Mouse (Mus musculus) heart, embryonic 16.5 days (tissue): ENCODE measurements at regions not wholly inside any gene's neighbourhood (a gene's known extent, or its start where the extent isn't known, plus 50 kb on each side); places are given as distances from the start of the nearest gene placed in this dataset.

Experiments
- ATAC-seq: fragments of 200-750 bp; cut with Nextera tagmentation; replicated peaks from 2 replicates; pipeline ENCODE4 v1.8.0; 2017; ENCODE audit warnings: moderate number of reproducible peaks; ENCODE audit not compliant: insufficient read depth, low FRiP score; ENCODE audit errors: extremely low read depth
- H3K27ac ChIP-seq: fragments of 300-500 bp; sonication (generic); 2 replicates; pipeline ENCODE4 v1.5.1; 2014; ENCODE audit warnings: mild to moderate bottlenecking, low read length, control low read depth, moderate library complexity
- H3K27me3 ChIP-seq: fragments of 300-500 bp; sonication (generic); 2 replicates; pipeline ENCODE4 v1.6.1; 2014; ENCODE audit warnings: low read length, mixed read lengths; ENCODE audit not compliant: control insufficient read depth, insufficient read depth
- H3K36me3 ChIP-seq: fragments of 300-500 bp; sonication (generic); 2 replicates; pipeline ENCODE4 v1.6.1; 2014; ENCODE audit not compliant: control insufficient read depth, insufficient read depth
- H3K4me1 ChIP-seq: fragments of 300-500 bp; sonication (generic); 2 replicates; pipeline ENCODE4 v1.6.1; 2014; ENCODE audit warnings: low read length, mixed read lengths; ENCODE audit not compliant: control insufficient read depth, insufficient read depth
- H3K4me2 ChIP-seq: fragments of 300-500 bp; sonication (generic); 2 replicates; pipeline ENCODE4 v1.6.1; 2014; ENCODE audit warnings: low read depth, mild to moderate bottlenecking, control low read depth, low read length
- H3K4me3 ChIP-seq: fragments of 300-500 bp; sonication (generic); 2 replicates; pipeline ENCODE4 v1.5.1; 2014; ENCODE audit warnings: mild to moderate bottlenecking, control low read depth, low read length
- H3K9ac ChIP-seq: fragments of 300-500 bp; sonication (generic); 2 replicates; pipeline ENCODE4 v1.6.1; 2014; ENCODE audit warnings: low read length, control low read depth
- H3K9me3 ChIP-seq: fragments of 300-500 bp; sonication (generic); replicated peaks from 2 replicates; pipeline ENCODE4 v1.6.1; 2016; ENCODE audit warnings: low read length; ENCODE audit not compliant: control insufficient read depth
- WGBS: fragments of 180-500 bp; shearing (Covaris S2); extraction: QIAGEN DNeasy Blood & Tissue Kit; methylation state at CpG from one replicate; pipeline ENCODE4 v1.1.7; 2014; 5-methylcytosine and 5-hydroxymethylcytosine counted together

GRCm38 (mm10) chr15:68754834-68755233 is 2254.1 kb upstream of the Lrrc6 start:
- H3K4me1 ChIP-seq = peaks cover 8% of the 10 kb centered on the region
- WGBS = 58% methylated on average over 4 of the region's 4 CpGs
- no peak overlapping the region for H3K4me3 ChIP-seq
- H3K4me2 ChIP-seq = no peak overlapping the region
- ATAC-seq = no peak
- H3K9ac ChIP-seq = no peak overlapping the region
- no peaks in the 10 kb centered on the region for H3K9me3 ChIP-seq
- 0 out of 2 replicates have a peak overlapping the region, but pooled peaks have one; percentile 2 for H3K27ac ChIP-seq
- no peaks in the 10 kb centered on the region for H3K36me3 ChIP-seq
- no peaks in the 10 kb centered on the region for H3K27me3 ChIP-seq

GRCm38 (mm10) chr15:68739344-68739743 is 2238.6 kb upstream of the Lrrc6 start:
- no peak overlapping the region for H3K4me2 ChIP-seq
- H3K9me3 ChIP-seq = no peaks in the 10 kb centered on the region
- no peaks in the 10 kb centered on the region for H3K4me1 ChIP-seq
- H3K27me3 ChIP-seq = no peaks in the 10 kb centered on the region
- 73% methylated on average over 7 of the region's 7 CpGs for WGBS
- H3K4me3 ChIP-seq = no peak overlapping the region
- ATAC-seq = no peak
- no peak overlapping the region for H3K9ac ChIP-seq
- no peaks in the 10 kb centered on the region for H3K36me3 ChIP-seq
- no peak overlapping the region for H3K27ac ChIP-seq

- Histone ChIP-seq H3K9me3 (no peaks in the 10 kb centered on the region), H3K27me3 (no peaks in the 10 kb centered on the region), H3K4me2 (no peak overlapping the region), H3K4me3 (no peak overlapping the region), H3K36me3 (no peaks in the 10 kb centered on the region), H3K9ac (no peak overlapping the region), H3K4me1 (no peaks in the 10 kb centered on the region), H3K27ac (no peak overlapping the region)
- 55% methylated on average over 5 of the region's 5 CpGs for WGBS
- ATAC-seq = no peak
These were observed 2220.5 kb upstream of the Lrrc6 start for GRCm38 (mm10) chr15:68721250-68721649.

GRCm38 (mm10) chr15:68719486-68719885 is 2218.8 kb upstream of the Lrrc6 start:
- no peak overlapping the region for H3K4me3 ChIP-seq
- no peaks in the 10 kb centered on the region for H3K4me1 ChIP-seq
- H3K27ac ChIP-seq = no peak overlapping the region
- H3K27me3 ChIP-seq = no peaks in the 10 kb centered on the region
- no peak overlapping the region for H3K4me2 ChIP-seq
- 58% methylated on average over 12 of the region's 12 CpGs for WGBS
- H3K36me3 ChIP-seq = no peaks in the 10 kb centered on the region
- no peak overlapping the region for H3K9ac ChIP-seq
- H3K9me3 ChIP-seq = no peaks in the 10 kb centered on the region
- ATAC-seq = no peak

GRCm38 (mm10) chr15:68714337-68714736 is 2213.6 kb upstream of the Lrrc6 start:
- no peaks in the 10 kb centered on the region for H3K9me3 ChIP-seq
- H3K9ac ChIP-seq = no peak overlapping the region
- no peak overlapping the region for H3K27ac ChIP-seq
- no peak overlapping the region for H3K4me2 ChIP-seq
- ATAC-seq = no peak
- H3K4me1 ChIP-seq = no peaks in the 10 kb centered on the region
- H3K27me3 ChIP-seq = no peaks in the 10 kb centered on the region
- no peaks in the 10 kb centered on the region for H3K36me3 ChIP-seq
- 67% methylated on average over 4 of the region's 4 CpGs for WGBS
- no peak overlapping the region for H3K4me3 ChIP-seq

GRCm38 (mm10) chr15:68707306-68707705 is 2206.6 kb upstream of the Lrrc6 start:
- H3K4me1 ChIP-seq = no peaks in the 10 kb centered on the region
- 74% methylated on average over 3 of the region's 3 CpGs for WGBS
- no peak for ATAC-seq
- no peak overlapping the region for H3K9ac ChIP-seq
- no peak overlapping the region for H3K27ac ChIP-seq
- no peaks in the 10 kb centered on the region for H3K36me3 ChIP-seq
- H3K4me2 ChIP-seq = no peak overlapping the region
- 0 out of 2 replicates have a peak, but pooled peaks cover 3% of the 10 kb centered on the region for H3K9me3 ChIP-seq
- no peak overlapping the region for H3K4me3 ChIP-seq
- H3K27me3 ChIP-seq = no peaks in the 10 kb centered on the region

GRCm38 (mm10) chr15:68695041-68695650 is 2194.4 kb upstream of the Lrrc6 start:
- H3K4me3 ChIP-seq = no peak overlapping the region
- 26% methylated on average over 5 of the region's 5 CpGs for WGBS
- no peaks in the 10 kb centered on the region for H3K36me3 ChIP-seq
- H3K4me2 ChIP-seq = no peak overlapping the region
- no peak overlapping the region for H3K27ac ChIP-seq
- ATAC-seq = no peak
- no peak overlapping the region for H3K9ac ChIP-seq
- H3K4me1 ChIP-seq = no peaks in the 10 kb centered on the region
- no peaks in the 10 kb centered on the region for H3K27me3 ChIP-seq
- H3K9me3 ChIP-seq = no peaks in the 10 kb centered on the region

GRCm38 (mm10) chr15:68667462-68667861 is 2166.8 kb upstream of the Lrrc6 start:
- WGBS = 63% methylated on average over 1 of the region's 1 CpGs
- Histone ChIP-seq H3K4me2 (no peak overlapping the region), H3K9ac (no peak overlapping the region), H3K9me3 (no peaks in the 10 kb centered on the region), H3K4me3 (no peak overlapping the region), H3K27ac (no peak overlapping the region), H3K27me3 (no peaks in the 10 kb centered on the region), H3K36me3 (no peaks in the 10 kb centered on the region), H3K4me1 (no peaks in the 10 kb centered on the region)
- ATAC-seq = no peak

- Histone ChIP-seq H3K36me3 (no peaks in the 10 kb centered on the region), H3K4me3 (no peak overlapping the region), H3K27ac (no peak overlapping the region), H3K27me3 (no peaks in the 10 kb centered on the region), H3K9me3 (no peaks in the 10 kb centered on the region), H3K9ac (no peak overlapping the region), H3K4me1 (no peaks in the 10 kb centered on the region), H3K4me2 (no peak overlapping the region)
- no peak for ATAC-seq
These were observed 2164.6 kb upstream of the Lrrc6 start for GRCm38 (mm10) chr15:68665331-68665730.
